Mouse (Mus musculus): ENCODE measurements around the gene Rad50. TPM values are rescaled to one million over a fixed set of nuclear protein-coding genes. Genes with fewer than 3 reads are reported as not detected.

The Rad50 gene
- total RNA-seq, 2 experiments from 2014 or later: 12.6 to 16.8 TPM

- DNase-seq: peak; percentile 18
Measured at GRCm38 (mm10) chr11:53698521-53698920, 8.6 kb downstream of the Rad50 start.

DNA sequence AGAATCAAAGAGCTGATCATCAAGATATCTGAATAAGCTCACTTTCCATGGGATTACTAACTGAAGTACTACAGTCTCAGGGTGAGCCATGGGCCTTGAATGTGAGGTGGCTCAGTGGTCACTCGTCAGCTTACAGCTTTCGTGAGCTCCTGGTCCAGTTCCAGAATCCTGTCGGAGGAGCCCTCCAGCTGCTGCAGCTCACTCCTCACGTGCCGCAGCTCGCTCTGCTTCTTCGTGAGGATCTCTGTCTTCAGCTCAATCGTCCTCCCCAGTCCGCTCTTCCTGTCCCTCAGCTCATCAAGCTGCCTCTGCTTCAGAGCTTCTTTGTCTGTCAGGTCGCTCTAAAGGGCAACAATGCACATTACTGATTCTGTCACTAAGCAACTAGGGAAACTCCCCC lies 15.1 kb downstream of the Rad50 start:
- no peak for DNase-seq

GRCm38 (mm10) chr11:53682994-53683530 lies 24.1 kb downstream of the Rad50 start:
- no peak for DNase-seq

- DNase-seq: no peak
Measured at GRCm38 (mm10) chr11:53682170-53682569, 24.9 kb downstream of the Rad50 start.

- DNase-seq: no peak
Measured at GRCm38 (mm10) chr11:53681686-53682085, 25.4 kb downstream of the Rad50 start.

DNA sequence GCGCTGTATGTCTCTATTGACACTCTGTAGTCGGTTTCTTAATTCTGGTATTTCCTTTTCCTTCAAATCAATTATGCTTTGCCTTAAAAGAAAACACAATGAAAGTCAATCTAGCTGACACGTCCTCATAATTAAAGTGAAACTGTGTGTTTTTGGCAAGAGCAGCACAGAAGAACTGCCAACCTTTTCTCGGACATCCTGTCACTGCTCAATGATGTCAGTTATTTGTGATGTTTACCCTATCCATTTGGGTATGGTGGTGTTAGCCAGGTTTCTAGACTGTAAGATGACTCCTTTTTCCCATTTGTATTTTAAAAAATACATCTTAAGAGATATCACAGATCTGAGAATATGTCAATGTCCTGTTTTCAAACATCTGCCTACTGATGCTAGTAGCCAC lies 27.0 kb downstream of the Rad50 start:
- DNase-seq: no peak

DNA sequence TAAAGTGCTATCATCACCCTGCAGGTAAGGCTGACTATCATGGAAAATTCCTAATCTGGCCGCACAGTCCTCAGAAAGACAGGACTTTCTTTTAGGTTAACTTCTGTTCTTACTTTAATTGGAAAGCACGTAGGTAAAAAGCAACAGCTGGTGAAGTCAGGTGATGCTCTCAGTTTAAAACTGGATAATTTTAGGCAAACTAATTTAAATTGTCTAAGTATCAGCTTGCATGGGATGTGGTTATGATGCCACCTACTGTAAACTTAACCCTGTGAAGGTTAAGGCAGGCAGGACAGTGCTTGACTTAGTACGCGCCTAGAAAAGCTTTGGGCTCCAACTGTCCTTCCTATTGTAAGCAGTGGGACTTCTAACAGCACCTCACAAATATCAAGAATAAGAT lies 35.7 kb downstream of the Rad50 start:
- DNase-seq: no peak

DNA sequence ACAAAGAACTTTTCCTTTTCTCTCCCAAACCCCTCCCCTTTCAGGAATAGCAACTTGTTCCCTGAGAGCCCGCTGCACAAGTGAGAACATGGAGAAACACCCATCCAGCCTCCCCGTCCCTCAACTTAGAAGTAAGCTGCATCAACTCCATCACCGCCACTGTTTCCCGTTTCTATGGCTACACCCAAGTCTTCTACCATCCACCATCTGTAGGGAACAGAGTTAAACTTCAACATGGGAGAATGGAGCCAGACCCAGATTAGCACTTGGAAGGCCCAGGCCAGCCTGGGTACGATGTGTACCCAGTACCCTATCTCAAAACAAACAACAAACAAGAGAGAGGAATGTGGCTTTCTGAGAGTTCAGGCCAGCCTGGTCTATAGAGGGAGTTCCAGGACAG lies 43.0 kb downstream of the Rad50 start:
- DNase-seq: no peak

GRCm38 (mm10) chr11:53662794-53663674 lies 44.1 kb downstream of the Rad50 start:
- no peak for DNase-seq

DNA sequence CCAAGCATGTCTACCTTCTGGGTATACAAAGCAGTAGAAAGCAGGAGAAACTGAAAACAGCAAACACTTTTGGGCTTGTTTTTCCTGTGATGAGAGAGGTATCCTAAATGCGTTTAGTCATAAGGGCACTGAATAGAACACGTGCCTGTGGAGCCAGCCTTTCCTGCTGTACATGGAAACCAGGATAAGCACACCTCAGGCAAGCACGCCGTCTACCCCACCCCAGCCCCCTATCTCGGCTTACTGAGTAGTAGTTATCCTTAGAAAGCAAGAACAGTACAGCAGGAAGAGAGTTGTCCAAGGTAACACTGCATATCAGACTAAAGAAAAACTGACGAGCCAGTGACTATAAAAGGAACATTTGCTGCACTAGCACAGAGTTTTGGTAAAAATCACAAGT lies 49.3 kb downstream of the Rad50 start:
- no peak for DNase-seq

DNA sequence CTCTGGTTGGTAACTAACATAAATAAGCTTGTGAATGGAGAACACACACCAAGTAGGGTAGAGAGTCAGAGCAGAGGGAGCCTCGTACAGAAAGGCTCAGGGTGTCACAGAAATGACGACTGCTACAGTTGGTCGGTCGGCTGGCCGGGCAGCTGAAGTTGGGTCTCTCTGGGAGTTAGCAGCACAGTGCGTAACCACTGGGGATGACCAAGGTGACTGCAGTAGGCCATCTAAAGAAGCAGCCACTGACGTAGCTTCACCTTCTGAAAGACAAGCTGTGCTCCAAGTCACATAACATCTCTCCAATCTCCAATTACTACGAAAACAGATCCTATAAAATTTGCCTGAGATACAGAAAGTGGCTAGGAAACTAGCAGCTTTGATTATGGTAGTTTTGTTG lies 49.7 kb downstream of the Rad50 start:
- DNase-seq: no peak

GRCm38 (mm10) chr11:53656558-53657202 lies 50.4 kb downstream of the Rad50 start:
- peak; percentile 5 for DNase-seq

DNA sequence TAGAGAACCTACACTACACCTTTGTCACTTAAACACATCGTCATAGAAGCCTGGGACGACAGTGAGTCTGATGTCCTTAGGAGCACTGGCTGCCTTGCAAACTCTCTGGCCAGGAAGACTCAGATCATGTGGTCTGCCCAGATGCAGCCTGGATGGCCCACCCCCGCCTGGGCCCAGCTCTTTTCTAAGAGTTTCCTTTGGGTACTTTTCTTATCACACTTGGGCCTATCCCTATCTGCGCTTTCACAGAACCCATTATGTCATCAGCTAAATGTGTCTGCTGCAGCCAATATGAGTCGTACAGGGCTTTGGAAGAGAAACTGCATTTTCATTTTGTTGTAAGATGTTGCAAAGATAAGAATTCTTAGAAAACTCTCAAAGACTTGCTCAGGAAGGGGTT lies 52.1 kb downstream of the Rad50 start:
- DNase-seq: no peak

DNA sequence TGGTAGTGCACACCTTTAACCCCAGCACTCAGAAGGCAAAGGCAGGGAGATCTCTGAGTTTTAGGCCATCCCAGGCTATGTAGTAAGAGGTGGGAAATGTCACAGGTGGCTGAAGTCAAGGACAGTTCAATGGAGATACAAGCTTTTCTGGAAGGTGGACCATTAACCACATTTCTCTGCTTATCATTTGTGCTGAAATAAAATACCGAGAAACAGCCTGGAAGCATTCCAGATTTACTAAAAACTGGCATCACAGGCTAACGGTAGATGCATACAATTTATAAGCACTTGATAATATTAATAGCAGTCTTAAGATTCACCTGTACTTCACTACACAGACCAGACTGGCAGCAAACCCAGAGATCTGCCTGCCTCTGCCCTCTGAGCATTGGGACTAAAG lies 54.7 kb downstream of the Rad50 start:
- no peak for DNase-seq

GRCm38 (mm10) chr11:53651441-53651840 lies 55.7 kb downstream of the Rad50 start:
- no peak for DNase-seq

GRCm38 (mm10) chr11:53644017-53644416 lies 63.1 kb downstream of the Rad50 start:
- DNase-seq: no peak

- no peak for DNase-seq
Measured at GRCm38 (mm10) chr11:53642744-53643279, 64.3 kb downstream of the Rad50 start.

GRCm38 (mm10) chr11:53637803-53638260 lies 69.3 kb downstream of the Rad50 start:
- DNase-seq: no peak

- DNase-seq: no peak
Measured at GRCm38 (mm10) chr11:53637046-53637802, 69.9 kb downstream of the Rad50 start.

- DNase-seq: peak; percentile 25
Measured at GRCm38 (mm10) chr11:53636183-53636646, 70.9 kb downstream of the Rad50 start.

DNA sequence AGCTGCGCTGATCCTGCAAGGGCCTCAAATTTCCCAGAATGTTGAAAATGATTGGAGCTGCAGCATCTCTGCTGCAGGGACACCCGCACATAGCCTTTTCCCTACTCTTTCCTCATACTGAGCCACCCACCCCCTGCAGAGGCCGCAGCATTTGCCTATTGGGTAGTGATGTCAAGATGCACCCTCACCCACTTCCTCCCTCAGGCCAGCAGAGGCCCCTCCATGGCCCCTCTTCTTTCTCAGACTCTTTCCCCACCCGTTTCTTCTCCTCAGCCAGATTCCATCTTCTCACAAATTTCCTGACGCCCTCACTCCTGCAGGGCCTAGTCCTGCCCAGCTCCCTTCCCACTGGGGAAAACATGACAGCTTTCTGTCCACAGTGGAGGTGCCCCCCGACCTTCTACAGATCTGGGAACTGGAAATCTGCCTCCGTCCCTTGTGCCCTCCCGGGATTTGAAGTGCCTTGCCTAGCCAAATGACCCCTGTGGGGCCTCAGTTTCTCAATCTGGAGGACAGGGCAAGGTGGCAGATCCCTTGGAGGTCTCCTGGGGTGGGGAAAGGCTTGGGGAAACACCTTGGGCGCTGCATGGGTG lies 71.4 kb downstream of the Rad50 start:
- DNase-seq: peak; percentile 13

GRCm38 (mm10) chr11:53634556-53634955 lies 72.6 kb downstream of the Rad50 start, which contains the start of gene Il13:
Gene Il13 (minus strand): TSS chr11:53634702.
- DNase-seq: no peak

All from adrenal gland, postnatal 10 days (tissue).